Mouse (Mus musculus): ENCODE results near the gene Klhl22. TPM values are rescaled to one million over a fixed set of nuclear protein-coding genes. Genes with fewer than 3 reads are reported as not detected.

Klhl22 gene
- polyA plus RNA-seq, 1 experiment, result 50.9 TPM

- WGBS, result 96% methylated on average over 4 of the region's 4 CpGs
- Histone ChIP-seq H3K4me3 (ENCODE audit: insufficient read depth, low read depth, low read length) (no peak overlapping the region), H3K36me3 (ENCODE audit: control insufficient read depth, insufficient read depth, low read length) (peaks cover 2% of the 10 kb centered on the region), H3K27me3 (replicated peaks; ENCODE audit: control insufficient read depth, insufficient read depth, low read length) (peaks cover 3% of the 10 kb centered on the region; the same call in 1 of the 2 replicates), H3K4me1 (ENCODE audit: control insufficient read depth, insufficient read depth, low read length) (peaks cover 5% of the 10 kb centered on the region; the same call in 1 of the 2 replicates), H3K27ac (ENCODE audit: insufficient read depth, low read depth, low read length) (no peak overlapping the region)
- TF ChIP-seq POLR2A (IDR thresholded peaks at IDR 0.05; ENCODE audit: low read depth, low read length) (no peak), CTCF (conservative IDR thresholded peaks at IDR 0.05; ENCODE audit: insufficient read depth, insufficient read length, low read depth, low read length) (no peak)
- DNase-seq, result no peak
These were observed 34.6 kb downstream of the Klhl22 start for GRCm38 (mm10) chr16:17794047-17794446.

GRCm38 (mm10) chr16:17795643-17796042 lies 36.2 kb downstream of the Klhl22 start:
- Histone ChIP-seq H3K36me3 (ENCODE audit: control insufficient read depth, insufficient read depth, low read length) (no peaks in the 10 kb centered on the region), H3K4me1 (ENCODE audit: control insufficient read depth, insufficient read depth, low read length) (peaks cover 5% of the 10 kb centered on the region; the same call in 1 of the 2 replicates), H3K27me3 (replicated peaks; ENCODE audit: control insufficient read depth, insufficient read depth, low read length) (peaks cover 3% of the 10 kb centered on the region; the same call in 1 of the 2 replicates), H3K27ac (ENCODE audit: insufficient read depth, low read depth, low read length) (no peak overlapping the region), H3K4me3 (ENCODE audit: insufficient read depth, low read depth, low read length) (no peak overlapping the region)
- 85% methylated on average over 5 of the region's 5 CpGs for WGBS
- DNase-seq, result no peak
- no peak for TF ChIP-seq CTCF (conservative IDR thresholded peaks at IDR 0.05; ENCODE audit: insufficient read depth, insufficient read length, low read depth, low read length)
- no peak for TF ChIP-seq POLR2A (IDR thresholded peaks at IDR 0.05; ENCODE audit: low read depth, low read length)

DNA sequence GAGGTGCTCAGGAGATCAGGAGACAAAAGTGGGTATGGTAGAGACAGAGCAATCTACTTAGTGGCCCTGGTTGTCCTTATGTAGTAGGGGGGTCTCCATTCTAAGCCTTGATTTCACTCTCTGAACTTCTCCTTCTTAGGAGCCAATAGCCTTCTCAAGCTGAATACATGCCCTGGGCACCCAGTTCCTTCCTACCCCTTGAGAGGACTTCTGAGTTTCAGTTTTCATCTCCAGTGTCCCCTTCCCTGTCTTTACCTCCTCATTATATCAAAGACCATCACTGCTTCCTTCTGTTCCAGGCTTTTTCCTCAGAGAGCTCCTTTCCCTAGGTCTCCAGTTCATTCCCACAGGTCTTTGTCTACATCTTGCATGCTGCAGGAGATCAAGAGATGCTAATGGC lies 37.1 kb downstream of the Klhl22 start:
- peak overlapping the region; percentile 47; the same call in 1 of the 2 replicates for H3K4me3 ChIP-seq (ENCODE audit: insufficient read depth, low read depth, low read length)
- peaks cover 5% of the 10 kb centered on the region; the same call in 1 of the 2 replicates for H3K4me1 ChIP-seq (ENCODE audit: control insufficient read depth, insufficient read depth, low read length)
- no peak for DNase-seq
- H3K36me3 ChIP-seq (ENCODE audit: control insufficient read depth, insufficient read depth, low read length), result no peaks in the 10 kb centered on the region
- peaks cover 3% of the 10 kb centered on the region; the same call in 1 of the 2 replicates for H3K27me3 ChIP-seq (replicated peaks; ENCODE audit: control insufficient read depth, insufficient read depth, low read length)
- peak overlapping the region; percentile 29; the same call in 1 of the 2 replicates for H3K27ac ChIP-seq (ENCODE audit: insufficient read depth, low read depth, low read length)
- TF ChIP-seq POLR2A (IDR thresholded peaks at IDR 0.05; ENCODE audit: low read depth, low read length) (no peak), CTCF (conservative IDR thresholded peaks at IDR 0.05; ENCODE audit: insufficient read depth, insufficient read length, low read depth, low read length) (no peak)

- H3K27ac ChIP-seq (ENCODE audit: insufficient read depth, low read depth, low read length), result peak within 1 kb of the TSS; percentile 71
- peaks cover 3% of the 10 kb centered on the region; the same call in 1 of the 2 replicates for H3K27me3 ChIP-seq (replicated peaks; ENCODE audit: control insufficient read depth, insufficient read depth, low read length)
- no peak for TF ChIP-seq POLR2A (IDR thresholded peaks at IDR 0.05; ENCODE audit: low read depth, low read length)
- TF ChIP-seq CTCF (conservative IDR thresholded peaks at IDR 0.05; ENCODE audit: insufficient read depth, insufficient read length, low read depth, low read length), result no peak
- H3K36me3 ChIP-seq (ENCODE audit: control insufficient read depth, insufficient read depth, low read length), result no peaks in the 10 kb centered on the region
- WGBS, result 5% methylated on average over 80 of the region's 81 CpGs
- peak; percentile 65 for DNase-seq
- H3K4me1 ChIP-seq (ENCODE audit: control insufficient read depth, insufficient read depth, low read length), result peaks cover 5% of the 10 kb centered on the region; the same call in 1 of the 2 replicates
- peak within 1 kb of the TSS; percentile 47 for H3K4me3 ChIP-seq (ENCODE audit: insufficient read depth, low read depth, low read length)
These were observed 37.8 kb downstream of the Klhl22 start, which contains the start of gene Scarf2 for GRCm38 (mm10) chr16:17796971-17797811. Gene Scarf2, plus strand, starts transcription at chr16:17797282.

DNA sequence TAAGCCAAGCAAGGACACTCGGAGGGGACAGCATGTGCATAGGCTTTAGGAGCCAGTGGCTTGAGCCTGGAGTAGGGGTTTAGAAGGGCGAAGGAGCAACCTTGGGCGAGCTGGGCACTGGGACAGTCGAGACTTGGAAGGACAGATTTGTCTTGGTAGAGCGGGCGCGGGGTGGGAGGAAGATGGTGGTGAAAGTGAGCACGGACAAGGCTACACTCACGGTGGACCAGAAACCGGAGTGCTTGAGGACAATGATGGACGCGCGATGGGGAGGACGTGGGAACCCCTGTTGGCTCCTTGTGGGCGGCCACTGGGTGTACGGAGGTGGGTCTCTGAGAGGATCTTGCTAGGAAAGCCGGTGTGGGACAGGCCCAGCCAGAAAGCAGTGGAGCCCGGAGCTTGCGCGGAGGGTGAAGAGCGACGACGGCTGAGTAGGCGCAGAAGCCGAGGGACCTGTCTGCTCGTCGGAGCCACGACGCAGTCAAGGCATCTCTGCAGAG lies 38.4 kb downstream of the Klhl22 start:
- DNase-seq, result no peak

GRCm38 (mm10) chr16:17798321-17799180 lies 39.1 kb downstream of the Klhl22 start:
- peak overlapping the region; percentile 71 for H3K27ac ChIP-seq (ENCODE audit: insufficient read depth, low read depth, low read length)
- TF ChIP-seq POLR2A (IDR thresholded peaks at IDR 0.05; ENCODE audit: low read depth, low read length) (no peak), CTCF (conservative IDR thresholded peaks at IDR 0.05; ENCODE audit: insufficient read depth, insufficient read length, low read depth, low read length) (no peak)
- 10% methylated on average over 45 of the region's 45 CpGs for WGBS
- peaks cover 12% of the 10 kb centered on the region; the same call in 1 of the 2 replicates for H3K4me1 ChIP-seq (ENCODE audit: control insufficient read depth, insufficient read depth, low read length)
- H3K36me3 ChIP-seq (ENCODE audit: control insufficient read depth, insufficient read depth, low read length), result no peaks in the 10 kb centered on the region
- peak; percentile 74 for DNase-seq
- H3K4me3 ChIP-seq (ENCODE audit: insufficient read depth, low read depth, low read length), result peak overlapping the region; percentile 47
- peaks cover 3% of the 10 kb centered on the region; the same call in 1 of the 2 replicates for H3K27me3 ChIP-seq (replicated peaks; ENCODE audit: control insufficient read depth, insufficient read depth, low read length)

More for the DNA sequence above, 38.4 kb downstream of the Klhl22 start:
- Histone ChIP-seq H3K36me3 (ENCODE audit: control insufficient read depth, insufficient read depth, low read length) (no peaks in the 10 kb centered on the region), H3K4me3 (ENCODE audit: insufficient read depth, low read depth, low read length) (peak overlapping the region; percentile 47), H3K4me1 (ENCODE audit: control insufficient read depth, insufficient read depth, low read length) (peaks cover 9% of the 10 kb centered on the region; the same call in 1 of the 2 replicates), H3K27ac (ENCODE audit: insufficient read depth, low read depth, low read length) (peak overlapping the region; percentile 71), H3K27me3 (replicated peaks; ENCODE audit: control insufficient read depth, insufficient read depth, low read length) (peaks cover 3% of the 10 kb centered on the region; the same call in 1 of the 2 replicates)
- WGBS, result 14% methylated on average over 29 of the region's 29 CpGs
- TF ChIP-seq CTCF (conservative IDR thresholded peaks at IDR 0.05; ENCODE audit: insufficient read depth, insufficient read length, low read depth, low read length) (no peak), POLR2A (IDR thresholded peaks at IDR 0.05; ENCODE audit: low read depth, low read length) (no peak)
